Mouse (Mus musculus) olfactory bulb, adult 2 months (tissue): ENCODE data around the gene Olfr536. TPM values are rescaled to one million over a fixed set of nuclear protein-coding genes. Genes with fewer than 3 reads are reported as not detected.
"Not testable (repeated sequence)": the region's sequence is repeated elsewhere in the genome, so short reads cannot be mapped to it uniquely, and the experiment has no call there.

ENCODE experiments used
- H3K27ac ChIP-seq: fragments of 200-500 bp; 2 replicates; pipeline ENCODE4 v1.5.1; 2012; ENCODE audit warnings: low read depth, low read length; ENCODE audit not compliant: insufficient read depth
- H3K4me1 ChIP-seq: fragments of 200-500 bp; 2 replicates; pipeline ENCODE4 v1.6.1; 2012; ENCODE audit warnings: low read length; ENCODE audit not compliant: control insufficient read depth, insufficient read depth
- H3K4me3 ChIP-seq: fragments of 200-500 bp; 2 replicates; pipeline ENCODE4 v1.5.1; 2012; ENCODE audit warnings: mild to moderate bottlenecking, low read depth, low read length, moderate library complexity; ENCODE audit not compliant: insufficient read depth
- CTCF ChIP-seq: fragments of 200-500 bp; IDR thresholded peaks from 2 replicates; pipeline ENCODE4 v1.5.1; 2012; ENCODE audit warnings: low read depth, mild to moderate bottlenecking, low read length, moderate library complexity; ENCODE audit not compliant: insufficient read depth
- POLR2A ChIP-seq: fragments of 200-500 bp; IDR thresholded peaks from 2 replicates; pipeline ENCODE4 v1.6.1; 2012; ENCODE audit warnings: mild to moderate bottlenecking, low read depth, low read length, moderate library complexity; ENCODE audit not compliant: insufficient read depth
- WGBS: fragments of 180-500 bp; shearing (Covaris S2); methylation state at CpG from one replicate; pipeline ENCODE4 v1.1.7; 2018; 5-methylcytosine and 5-hydroxymethylcytosine counted together
- polyA plus RNA-seq: library from polyadenylated mRNA; stranded (reverse); fragments of >200 nt; gene quantifications from 2 replicates; pipeline ENCODE4 v1.2.4, GENCODE M21; 2012; ENCODE audit warnings: low replicate concordance; ENCODE audit not compliant: missing spikeins, insufficient read depth, insufficient read length

Gene Olfr536
- not detected in 2 replicates for polyA plus RNA-seq

GRCm38 (mm10) chr7:140507346-140508021 lies at the start of gene Olfr536:
Gene Olfr536 (minus strand): TSS chr7:140507396.
- H3K4me1 ChIP-seq, H3K4me3 ChIP-seq, H3K27ac ChIP-seq: not testable (repeated sequence)
- 74% methylated on average over 2 of the region's 2 CpGs for WGBS

DNA sequence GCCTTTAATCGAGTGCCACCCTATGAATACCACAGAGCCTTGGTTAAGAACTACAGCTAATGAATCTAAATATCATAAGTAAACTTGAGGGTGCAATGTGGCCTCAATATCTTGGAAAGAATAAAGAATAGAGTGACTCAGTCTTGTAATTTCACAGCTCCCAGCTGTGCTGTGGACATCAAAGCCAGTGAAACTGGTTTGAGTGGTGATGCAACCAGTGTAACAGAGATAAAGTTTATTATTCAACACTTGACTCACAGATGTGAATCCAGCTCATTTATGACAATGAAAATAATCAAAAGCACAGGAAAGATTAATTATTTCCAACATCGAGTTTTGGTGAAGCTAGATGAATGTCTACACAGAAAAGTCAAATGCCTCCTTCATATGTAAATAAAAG lies 32.5 kb upstream of the Olfr536 start:
- no peaks in the 10 kb centered on the region for H3K4me1 ChIP-seq
- WGBS: 79% methylated on average over 2 of the region's 2 CpGs
- no peak overlapping the region for H3K4me3 ChIP-seq
- H3K27ac ChIP-seq: no peak overlapping the region
- TF ChIP-seq POLR2A: no peak
- TF ChIP-seq CTCF: no peak

- Histone ChIP-seq H3K4me1 (no peaks in the 10 kb centered on the region), H3K4me3 (no peak overlapping the region), H3K27ac (no peak overlapping the region)
- no peak for TF ChIP-seq CTCF
- TF ChIP-seq POLR2A: no peak
These were observed 12.5 kb downstream of the Olfr536 start for GRCm38 (mm10) chr7:140494702-140495101.

DNA sequence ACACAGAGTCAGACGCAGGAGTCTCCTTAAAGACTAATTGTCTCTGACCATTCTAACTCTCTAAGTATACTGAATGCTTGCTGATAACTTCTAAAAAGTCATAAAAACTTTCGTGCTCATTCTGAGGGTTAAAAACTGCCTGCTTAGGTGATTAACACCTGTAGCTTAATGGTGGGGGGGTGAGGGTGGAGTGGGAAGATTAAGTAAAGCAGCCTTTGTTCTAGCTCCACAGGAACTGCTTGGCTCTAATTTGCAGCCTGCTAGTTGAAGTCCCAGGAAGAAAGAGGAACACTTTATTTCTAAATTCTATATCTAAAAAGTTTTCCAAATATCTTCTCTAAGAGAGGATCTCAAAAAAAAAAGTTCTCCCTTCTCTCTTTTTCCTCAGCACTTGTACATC lies 13.0 kb downstream of the Olfr536 start:
- Histone ChIP-seq H3K4me1 (no peaks in the 10 kb centered on the region), H3K4me3 (no peak overlapping the region), H3K27ac (no peak overlapping the region)
- TF ChIP-seq POLR2A (no peak), CTCF (no peak)
- WGBS: 37% methylated on average over 2 of the region's 2 CpGs

- H3K4me1 ChIP-seq: no peaks in the 10 kb centered on the region
- H3K4me3 ChIP-seq: no peak overlapping the region
- TF ChIP-seq POLR2A: no peak
- TF ChIP-seq CTCF: no peak
- WGBS: 95% methylated on average over 1 of the region's 1 CpGs
- no peak overlapping the region for H3K27ac ChIP-seq
These were observed 18.2 kb downstream of the Olfr536 start for GRCm38 (mm10) chr7:140488981-140489380.

- no peak within 1 kb of the TSS for H3K4me3 ChIP-seq
- TF ChIP-seq CTCF (no peak), POLR2A (no peak)
- H3K27ac ChIP-seq: no peak within 1 kb of the TSS
- H3K4me1 ChIP-seq: no peaks in the 10 kb centered on the region
- WGBS: 79% methylated on average over 1 of the region's 1 CpGs
These were observed 23.3 kb downstream of the Olfr536 start, which contains the start of gene Olfr535 for GRCm38 (mm10) chr7:140483916-140484315. Gene Olfr535 (plus strand): TSS chr7:140484216.

- Histone ChIP-seq H3K27ac (no peak overlapping the region), H3K4me1 (no peaks in the 10 kb centered on the region), H3K4me3 (no peak overlapping the region)
- TF ChIP-seq POLR2A (no peak), CTCF (no peak)
- 96% methylated on average over 1 of the region's 1 CpGs for whole genome bisulfite sequencing
These were observed 28.5 kb downstream of the Olfr536 start for GRCm38 (mm10) chr7:140478733-140479132.

- no peak for TF ChIP-seq POLR2A
- TF ChIP-seq CTCF: no peak
- Histone ChIP-seq H3K27ac (no peak overlapping the region), H3K4me3 (no peak overlapping the region), H3K4me1 (no peaks in the 10 kb centered on the region)
- WGBS: 89% methylated on average over 1 of the region's 1 CpGs
These were observed 29.3 kb downstream of the Olfr536 start for GRCm38 (mm10) chr7:140477886-140478285.

GRCm38 (mm10) chr7:140463070-140463469 lies 44.1 kb downstream of the Olfr536 start, which contains the start of gene Olfr533:
Gene Olfr533 (plus strand): TSS chr7:140463370.
- WGBS: no CpG with 5 or more reads among the region's 1 CpGs
- H3K4me1 ChIP-seq, H3K27ac ChIP-seq, H3K4me3 ChIP-seq: not testable (repeated sequence)

Other genes with a start within 250 kb of the Olfr536 start
- not detected in 2 replicates for gene Olfr525, start 186.5 kb downstream of the Olfr536 start, polyA plus RNA-seq
- gene Olfr527, start 173.4 kb downstream of the Olfr536 start, polyA plus RNA-seq: not detected in 2 replicates
- not detected in 2 replicates for gene Olfr60, start 145.7 kb downstream of the Olfr536 start, polyA plus RNA-seq
- gene Olfr530, start 131.1 kb downstream of the Olfr536 start, polyA plus RNA-seq: not detected in 2 replicates
- not detected in 2 replicates for gene Olfr531, start 104.5 kb downstream of the Olfr536 start, polyA plus RNA-seq
- gene Olfr532, start 85.8 kb downstream of the Olfr536 start, polyA plus RNA-seq: not detected in 2 replicates
- not detected in 2 replicates for gene Olfr533, start 44.0 kb downstream of the Olfr536 start, polyA plus RNA-seq
- gene Olfr535, start 23.2 kb downstream of the Olfr536 start, polyA plus RNA-seq: not detected in 2 replicates
- not detected in 2 replicates for gene Olfr538, start 60.5 kb upstream of the Olfr536 start, polyA plus RNA-seq
- gene Olfr46, start 93.9 kb upstream of the Olfr536 start, polyA plus RNA-seq: not detected in 2 replicates
- not detected in 2 replicates for gene Olfr61, start 121.6 kb upstream of the Olfr536 start, polyA plus RNA-seq
- gene Olfr53, start 139.1 kb upstream of the Olfr536 start, polyA plus RNA-seq: not detected in 2 replicates
- not detected in 2 replicates for gene Olfr539, start 152.5 kb upstream of the Olfr536 start, polyA plus RNA-seq
- not detected in 2 replicates for gene Olfr45, start 174.6 kb upstream of the Olfr536 start, polyA plus RNA-seq
- gene Olfr541, start 189.9 kb upstream of the Olfr536 start, polyA plus RNA-seq: not detected in 2 replicates